Mouse (Mus musculus) heart, embryonic 14.5 days (tissue): ENCODE data around the gene Psmd14. TPM values are rescaled to one million over a fixed set of nuclear protein-coding genes. Genes with fewer than 3 reads are reported as not detected.

ENCODE experiments used
- ATAC-seq: fragments of 200-750 bp; cut with Nextera tagmentation; 2 replicates; pipeline ENCODE4 v1.8.0; 2017; ENCODE audit warnings: low read depth, moderate TSS enrichment; ENCODE audit not compliant: insufficient number of reproducible peaks, insufficient read depth, low FRiP score
- H3K27ac ChIP-seq, 2 experiments: fragments of 200-500 bp in 1 of 2; fragments of 300-500 bp in 1 of 2; sonication (generic) in 1 of 2; replicated peaks in 1 of 2; 2 replicates each; pipeline ENCODE4 v1.5.1; 2012 to 2014; ENCODE audit warnings: low read depth in 2 of 2, low read length in 2 of 2, control low read depth in 1 of 2, mild to moderate bottlenecking in 1 of 2, mixed read lengths in 1 of 2; ENCODE audit not compliant: control insufficient read depth in 1 of 2, insufficient read depth in 1 of 2
- H3K27me3 ChIP-seq: fragments of 300-500 bp; sonication (generic); 2 replicates; pipeline ENCODE4 v1.6.1; 2014; ENCODE audit warnings: mild to moderate bottlenecking, low read length, control low read depth; ENCODE audit not compliant: control insufficient read depth, insufficient read depth
- H3K36me3 ChIP-seq: fragments of 300-500 bp; sonication (generic); 2 replicates; pipeline ENCODE4 v1.6.1; 2014; ENCODE audit warnings: mild to moderate bottlenecking, control low read depth, low read length, mixed read lengths; ENCODE audit not compliant: control insufficient read depth, insufficient read depth
- H3K4me1 ChIP-seq, 2 experiments: fragments of 200-500 bp in 1 of 2; fragments of 300-500 bp in 1 of 2; sonication (generic) in 1 of 2; 2 replicates each; pipeline ENCODE4 v1.6.1; 2012 to 2014; ENCODE audit warnings: low read length in 2 of 2, control low read depth in 1 of 2, mixed read lengths in 1 of 2; ENCODE audit not compliant: control insufficient read depth in 2 of 2, insufficient read depth in 2 of 2
- H3K4me2 ChIP-seq: fragments of 300-500 bp; sonication (generic); 2 replicates; pipeline ENCODE4 v1.6.1; 2014; ENCODE audit warnings: mild to moderate bottlenecking, low read length
- H3K4me3 ChIP-seq, 2 experiments: fragments of 200-500 bp in 1 of 2; fragments of 300-500 bp in 1 of 2; sonication (generic) in 1 of 2; 2 replicates each; pipeline ENCODE4 v1.5.1; 2012 to 2014; ENCODE audit warnings: low read length in 2 of 2, mild to moderate bottlenecking in 2 of 2, control low read depth in 1 of 2, low read depth in 1 of 2, moderate library complexity in 1 of 2; ENCODE audit not compliant: control insufficient read depth in 1 of 2, insufficient read depth in 1 of 2
- H3K9ac ChIP-seq: fragments of 300-500 bp; sonication (generic); 2 replicates; pipeline ENCODE4 v1.6.1; 2014; ENCODE audit warnings: mild to moderate bottlenecking, low read length
- H3K9me3 ChIP-seq: fragments of 300-500 bp; sonication (generic); 2 replicates; pipeline ENCODE4 v1.6.1; 2016; ENCODE audit warnings: low read length, control low read depth; ENCODE audit not compliant: control insufficient read depth
- WGBS: fragments of 180-500 bp; shearing (Covaris S2); extraction: QIAGEN DNeasy Blood & Tissue Kit; methylation state at CpG from one replicate; pipeline ENCODE4 v1.1.7; 2014; 5-methylcytosine and 5-hydroxymethylcytosine counted together
- polyA plus RNA-seq: library from polyadenylated mRNA; unstranded; fragments of >200 nt; fragmentation: Nextera tagmentation; extraction: Ambion mirVana; gene quantifications from 2 replicates; pipeline ENCODE4 v1.2.1, GENCODE M21; 2014

Psmd14 gene
- 128 and 134 TPM in 2 replicates for polyA plus RNA-seq

- Histone ChIP-seq H3K27me3 (no peaks in the 10 kb centered on the region), H3K9ac (peak within 1 kb of the TSS; percentile 89), H3K4me2 (peak within 1 kb of the TSS; percentile 75), H3K36me3 (0 out of 2 replicates have a peak, but pooled peaks cover 4% of the 10 kb centered on the region), H3K9me3 (no peaks in the 10 kb centered on the region), H3K4me3 (peak within 1 kb of the TSS; percentile 87 to 92), H3K4me1 (peaks cover 0 to 13% of the 10 kb centered on the region in 2 experiments; a peak in 1 of 4 replicates), H3K27ac (peak within 1 kb of the TSS; percentile 66 to 71)
- peak; percentile 97 for ATAC-seq
- 3% methylated on average over 45 of the region's 52 CpGs for WGBS
These were observed at the start of gene Psmd14 for GRCm38 (mm10) chr2:61711108-61712040. Gene Psmd14 (plus strand): TSS chr2:61711694.

- H3K9ac ChIP-seq, result no peak overlapping the region
- peak overlapping the region; percentile 27 to 35; a peak in 3 of 4 replicates for H3K27ac ChIP-seq
- H3K4me1 ChIP-seq, result peaks cover 0 to 4% of the 10 kb centered on the region in 2 experiments; a peak in 2 of 4 replicates
- no peaks in the 10 kb centered on the region for H3K9me3 ChIP-seq
- H3K4me2 ChIP-seq, result no peak overlapping the region
- no peaks in the 10 kb centered on the region for H3K36me3 ChIP-seq
- peak; percentile 13; the same call in 1 of the 2 replicates for ATAC-seq
- 63% methylated on average over 10 of the region's 10 CpGs for WGBS
- H3K27me3 ChIP-seq, result no peaks in the 10 kb centered on the region
- no peak overlapping the region for H3K4me3 ChIP-seq
These were observed 48.7 kb upstream of the Psmd14 start for GRCm38 (mm10) chr2:61662833-61663232.

- H3K36me3 ChIP-seq, result no peaks in the 10 kb centered on the region
- no peak overlapping the region for H3K4me2 ChIP-seq
- H3K9me3 ChIP-seq, result no peaks in the 10 kb centered on the region
- H3K4me3 ChIP-seq, result no peak overlapping the region
- no peak for ATAC-seq
- no peaks in the 10 kb centered on the region for H3K27me3 ChIP-seq
- H3K27ac ChIP-seq, result no peak overlapping the region
- H3K4me1 ChIP-seq, result peaks cover 0 to 4% of the 10 kb centered on the region in 2 experiments; a peak in 2 of 4 replicates
- WGBS, result 60% methylated on average over 10 of the region's 10 CpGs
- H3K9ac ChIP-seq, result no peak overlapping the region
These were observed 47.8 kb upstream of the Psmd14 start for GRCm38 (mm10) chr2:61663573-61664241.

- Histone ChIP-seq H3K27ac (no peak overlapping the region), H3K36me3 (no peaks in the 10 kb centered on the region), H3K9ac (no peak overlapping the region), H3K27me3 (no peaks in the 10 kb centered on the region), H3K4me3 (no peak overlapping the region), H3K9me3 (no peaks in the 10 kb centered on the region), H3K4me2 (no peak overlapping the region), H3K4me1 (no peaks in the 10 kb centered on the region; a peak in 1 of 4 replicates)
- WGBS, result 75% methylated on average over 7 of the region's 7 CpGs
- no peak for ATAC-seq
These were observed 44.1 kb upstream of the Psmd14 start for GRCm38 (mm10) chr2:61667420-61667819.

- Histone ChIP-seq H3K9me3 (no peaks in the 10 kb centered on the region), H3K4me1 (no peaks in the 10 kb centered on the region), H3K9ac (no peak overlapping the region), H3K4me2 (no peak overlapping the region), H3K36me3 (no peaks in the 10 kb centered on the region), H3K27me3 (no peaks in the 10 kb centered on the region), H3K27ac (no peak overlapping the region), H3K4me3 (no peak overlapping the region)
- WGBS, result 28% methylated on average over 4 of the region's 4 CpGs
- ATAC-seq, result no peak
These were observed 43.2 kb upstream of the Psmd14 start for GRCm38 (mm10) chr2:61668260-61668659.

- Histone ChIP-seq H3K4me2 (no peak overlapping the region), H3K9me3 (no peaks in the 10 kb centered on the region), H3K4me3 (no peak overlapping the region), H3K36me3 (no peaks in the 10 kb centered on the region), H3K27ac (no peak overlapping the region), H3K27me3 (no peaks in the 10 kb centered on the region), H3K4me1 (no peaks in the 10 kb centered on the region), H3K9ac (no peak overlapping the region)
- ATAC-seq, result no peak
- 84% methylated on average over 3 of the region's 3 CpGs for WGBS
These were observed 36.9 kb upstream of the Psmd14 start for GRCm38 (mm10) chr2:61674555-61674954.

- 78% methylated on average over 1 of the region's 1 CpGs for WGBS
These were observed 29.9 kb upstream of the Psmd14 start for GRCm38 (mm10) chr2:61681572-61681971.

More at GRCm38 (mm10) chr2:61681572-61681971, 29.9 kb upstream of the Psmd14 start:
- Histone ChIP-seq H3K36me3 (no peaks in the 10 kb centered on the region), H3K4me1 (no peaks in the 10 kb centered on the region), H3K9me3 (no peaks in the 10 kb centered on the region), H3K27ac (no peak overlapping the region), H3K4me3 (no peak overlapping the region), H3K27me3 (no peaks in the 10 kb centered on the region), H3K4me2 (no peak overlapping the region), H3K9ac (no peak overlapping the region)
- ATAC-seq, result no peak
